Mouse (Mus musculus) neural tube, postnatal 0 days (tissue): ENCODE measurements around the gene Eif2d. TPM values are rescaled to one million over a fixed set of nuclear protein-coding genes. Genes with fewer than 3 reads are reported as not detected.

ENCODE experiments used
- polyA plus RNA-seq: library from polyadenylated mRNA; unstranded; fragments of >200 nt; fragmentation: Nextera tagmentation; extraction: Ambion mirVana; gene quantifications from 2 replicates; pipeline ENCODE4 v1.2.1, GENCODE M21; 2015

Gene Eif2d
- polyA plus RNA-seq, result 37.6 and 45.0 TPM in 2 replicates

DNA sequence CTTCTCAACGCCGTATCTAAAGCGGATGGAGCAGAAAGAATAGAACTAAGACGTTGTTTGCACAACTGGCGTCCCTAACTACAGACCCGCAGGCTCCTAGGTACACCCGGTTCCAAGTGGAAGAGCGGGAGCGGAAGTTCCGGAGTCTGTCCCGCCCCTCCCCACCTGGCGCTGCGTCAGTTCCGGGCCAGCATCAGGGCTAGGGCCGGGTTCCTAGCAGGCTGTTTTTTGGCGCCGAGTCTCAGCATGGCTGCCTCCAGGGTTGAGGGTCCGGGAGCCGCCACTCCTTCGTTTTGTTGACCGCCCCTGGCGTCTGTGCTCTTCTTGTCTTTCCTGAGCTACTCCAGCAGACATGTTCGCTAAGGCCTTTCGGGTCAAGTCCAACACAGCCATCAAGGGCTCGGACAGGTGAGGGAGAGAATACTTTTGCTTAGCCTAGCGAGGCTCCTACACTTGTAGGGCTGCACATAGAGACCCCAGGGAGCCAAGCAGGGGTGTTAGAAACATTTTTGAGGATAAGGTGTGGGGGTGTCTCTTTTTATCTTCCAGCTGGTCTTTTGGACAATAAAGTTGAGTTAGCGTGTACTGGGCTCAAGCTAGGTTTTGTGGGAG lies at the start of gene Eif2d:
Gene Eif2d (plus strand): TSS at position 164 of the 612 bp plus-strand sequence.

GRCm38 (mm10) chr1:131138191-131139016 lies 14.6 kb upstream of the Eif2d start, which contains the start of gene Dyrk3:
Gene Dyrk3, minus strand, starts transcription at chr1:131138340.

Other genes starting within 250 kb of the Eif2d start
- gene Il20, start 241.7 kb upstream of the Eif2d start, polyA plus RNA-seq, result not detected in 2 replicates
- not detected in 2 replicates for gene Il19, start 213.1 kb upstream of the Eif2d start, polyA plus RNA-seq
- not detected in 2 replicates for gene Il10, start 133.3 kb upstream of the Eif2d start, polyA plus RNA-seq
- 15.0 and 17.1 TPM in 2 replicates for gene Mapkapk2, start 55.4 kb upstream of the Eif2d start, polyA plus RNA-seq
- 8.9 and 9.1 TPM in 2 replicates for gene Dyrk3, start 14.8 kb upstream of the Eif2d start, polyA plus RNA-seq
- gene Rassf5, start 92.1 kb downstream of the Eif2d start, polyA plus RNA-seq, result 12.5 and 12.8 TPM in 2 replicates
- 0.96 and 1.1 TPM in 2 replicates for gene Ikbke, start 126.4 kb downstream of the Eif2d start, polyA plus RNA-seq